Mouse (Mus musculus) central nervous system, embryonic 14 days (tissue): ENCODE measurements around the gene Ly6g6d. TPM values are rescaled to one million over a fixed set of nuclear protein-coding genes. Genes with fewer than 3 reads are reported as not detected.

Experiments
- polyA plus RNA-seq: library from polyadenylated mRNA; depleted of rRNA; stranded (reverse); fragments of >200 nt; gene quantifications from 2 replicates; pipeline ENCODE4 v1.2.3, GENCODE M21; 2012; rRNA removed

The Ly6g6d gene
- polyA plus RNA-seq, result 2.3 and 2.8 TPM in 2 replicates

GRCm38 (mm10) chr17:35077786-35078233 is at the start of gene Ly6g6d:
TSS of gene Ly6g6d (minus strand) at chr17:35078065.

DNA sequence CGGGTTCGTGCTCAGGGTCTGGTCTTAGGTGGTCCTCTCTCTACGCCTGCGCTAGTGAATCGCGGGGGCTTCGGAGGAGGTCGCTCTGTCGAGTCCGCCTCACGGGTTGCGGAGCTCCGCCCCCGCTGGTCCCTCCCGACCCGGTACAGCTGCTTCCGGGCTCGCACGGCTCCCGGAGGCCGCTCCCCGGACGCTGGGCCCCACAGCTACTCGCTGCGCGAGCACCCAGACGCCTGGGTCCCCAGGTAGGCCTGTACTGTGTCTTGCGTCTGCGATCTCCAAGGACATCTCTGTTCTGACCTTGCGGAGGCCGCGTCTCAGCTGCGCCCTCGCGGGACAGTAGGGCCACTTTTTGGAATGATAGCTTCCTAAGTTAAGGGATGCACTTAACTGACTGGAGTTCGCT is 48.3 kb upstream of the Ly6g6d start, which contains the start of gene D17H6S53E:
Gene D17H6S53E (plus strand): TSS at position 168 of the 406 bp plus-strand sequence.

GRCm38 (mm10) chr17:35121871-35122303 is 44.0 kb upstream of the Ly6g6d start, which contains the start of gene Csnk2b:
TSS of gene Csnk2b (minus strand) at chr17:35122053.

DNA sequence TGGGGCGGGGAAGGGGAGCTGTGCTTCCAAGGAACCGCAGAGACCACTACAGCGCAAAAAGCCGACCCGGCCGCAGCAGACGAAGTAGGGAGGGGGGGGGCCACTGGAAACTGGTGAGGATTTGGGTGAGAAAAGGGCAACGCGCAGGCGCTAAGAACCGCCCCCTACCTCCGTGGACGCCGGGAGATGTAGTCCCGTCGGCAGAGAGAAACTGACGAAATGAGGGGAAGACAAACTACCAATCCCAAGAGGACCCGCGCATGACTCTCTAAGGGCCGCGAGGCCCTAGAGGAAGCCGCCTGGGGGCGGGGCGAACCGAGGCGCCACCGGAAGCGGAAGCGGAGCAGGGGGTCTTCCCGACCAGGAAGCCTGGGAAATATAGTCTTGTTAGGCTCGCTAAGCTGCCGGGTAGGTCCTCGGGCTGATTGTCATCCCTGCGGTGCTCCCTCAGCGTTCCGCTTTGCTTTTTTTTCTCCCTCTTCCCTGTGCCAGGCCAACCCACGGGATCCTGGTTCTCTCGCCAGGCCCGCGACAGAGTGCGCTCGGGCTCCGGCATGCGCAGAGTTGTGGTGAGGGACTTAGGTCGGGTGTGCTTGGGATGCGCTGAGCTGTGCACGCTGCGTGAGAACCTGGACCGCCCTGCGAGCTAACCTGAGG is 43.4 kb upstream of the Ly6g6d start, which contains the start of gene Gpank1:
Gene Gpank1 (plus strand): TSS at position 313 of the 657 bp plus-strand sequence.

GRCm38 (mm10) chr17:35115046-35116019 is 37.5 kb upstream of the Ly6g6d start, which contains the start of gene Ly6g5b:
TSS of gene Ly6g5b (minus strand) at chr17:35115428.

GRCm38 (mm10) chr17:35108097-35108496 is 30.2 kb upstream of the Ly6g6d start, which contains the start of gene Ly6g5c:
TSS of gene Ly6g5c (plus strand) at chr17:35108279.

DNA sequence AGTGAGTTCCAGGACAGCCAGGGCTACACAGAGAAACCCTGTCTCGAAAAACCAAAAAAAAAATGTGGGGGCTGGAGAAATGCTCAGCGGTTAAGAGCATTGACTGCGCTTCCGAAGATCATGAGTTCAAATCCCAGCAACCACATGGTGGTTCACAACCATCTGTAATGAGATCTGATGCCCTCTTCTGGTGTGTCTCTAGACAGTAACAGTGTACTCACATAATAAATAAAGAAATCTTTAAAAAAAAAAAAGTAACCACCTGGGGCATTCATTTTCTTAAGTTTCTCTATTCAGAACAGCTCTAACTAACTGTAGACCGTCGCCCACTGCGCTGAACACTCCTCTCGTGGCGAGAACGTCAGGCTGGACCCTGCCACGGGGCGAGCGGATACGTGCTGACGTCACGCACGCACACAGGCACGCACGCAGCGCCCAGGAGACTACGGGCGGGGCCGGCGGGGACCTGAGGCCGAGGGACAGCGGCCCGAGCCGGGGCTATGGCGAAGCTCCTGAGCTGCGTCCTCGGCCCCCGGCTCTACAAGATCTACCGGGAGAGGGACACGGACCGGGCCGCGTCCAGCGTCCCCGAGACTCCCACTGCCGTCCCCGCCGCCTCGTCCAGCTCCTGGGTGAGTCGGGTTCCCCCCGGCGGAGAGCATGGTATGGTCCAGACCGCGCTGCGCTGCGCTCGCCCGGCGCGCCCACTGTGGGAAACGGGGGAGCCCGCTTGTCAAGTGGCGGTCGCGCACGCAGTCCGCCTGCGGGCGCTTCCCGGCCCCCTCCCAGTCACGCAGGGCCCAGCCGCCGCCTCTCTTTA is 11.2 kb upstream of the Ly6g6d start, which contains the start of gene Abhd16a:
Gene Abhd16a (plus strand): TSS at position 439 of the 820 bp plus-strand sequence.

GRCm38 (mm10) chr17:35085208-35085865 is 7.5 kb upstream of the Ly6g6d start, which contains the start of gene Ly6g6f:
TSS of gene Ly6g6f (minus strand) at chr17:35085610.

DNA sequence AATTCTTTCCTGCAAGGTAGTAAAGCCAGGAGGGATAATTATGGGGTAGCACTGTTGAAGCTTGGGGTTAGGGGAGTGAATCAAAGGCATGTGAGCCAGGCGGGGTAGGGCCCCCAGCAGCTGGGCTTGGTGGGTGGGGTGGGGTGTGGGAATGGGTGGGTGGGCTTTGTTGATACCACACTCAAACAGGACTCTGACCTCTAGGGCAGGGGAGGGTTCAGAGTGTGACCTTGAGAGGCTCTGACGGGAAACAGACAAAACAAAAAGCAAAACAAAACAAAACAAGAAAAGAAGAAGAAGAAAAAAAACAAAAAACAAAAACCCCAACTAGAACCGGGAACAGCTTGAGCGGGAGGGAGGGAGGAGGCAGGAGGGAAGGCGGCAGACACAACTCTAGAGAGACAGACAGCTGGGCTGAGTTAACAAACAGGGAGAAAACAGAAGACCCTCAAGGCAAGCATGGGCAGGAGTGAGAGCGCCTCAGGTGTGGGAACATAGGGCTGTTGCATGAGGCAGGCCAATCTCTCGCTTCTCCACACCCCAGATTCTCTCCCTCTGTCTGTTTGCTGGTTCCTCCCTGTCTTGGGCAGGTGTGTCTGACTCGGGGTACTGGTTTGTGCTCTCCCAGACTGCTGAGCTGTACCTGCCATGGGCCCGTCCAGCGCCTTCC is 1.2 kb downstream of the Ly6g6d start, which contains the start of gene Ly6g6e:
Gene Ly6g6e (plus strand): TSS at position 396 of the 670 bp plus-strand sequence.

GRCm38 (mm10) chr17:35066084-35066483 is 11.8 kb downstream of the Ly6g6d start, which contains the start of gene Mpig6b:
TSS of gene Mpig6b (minus strand) at chr17:35066184.

DNA sequence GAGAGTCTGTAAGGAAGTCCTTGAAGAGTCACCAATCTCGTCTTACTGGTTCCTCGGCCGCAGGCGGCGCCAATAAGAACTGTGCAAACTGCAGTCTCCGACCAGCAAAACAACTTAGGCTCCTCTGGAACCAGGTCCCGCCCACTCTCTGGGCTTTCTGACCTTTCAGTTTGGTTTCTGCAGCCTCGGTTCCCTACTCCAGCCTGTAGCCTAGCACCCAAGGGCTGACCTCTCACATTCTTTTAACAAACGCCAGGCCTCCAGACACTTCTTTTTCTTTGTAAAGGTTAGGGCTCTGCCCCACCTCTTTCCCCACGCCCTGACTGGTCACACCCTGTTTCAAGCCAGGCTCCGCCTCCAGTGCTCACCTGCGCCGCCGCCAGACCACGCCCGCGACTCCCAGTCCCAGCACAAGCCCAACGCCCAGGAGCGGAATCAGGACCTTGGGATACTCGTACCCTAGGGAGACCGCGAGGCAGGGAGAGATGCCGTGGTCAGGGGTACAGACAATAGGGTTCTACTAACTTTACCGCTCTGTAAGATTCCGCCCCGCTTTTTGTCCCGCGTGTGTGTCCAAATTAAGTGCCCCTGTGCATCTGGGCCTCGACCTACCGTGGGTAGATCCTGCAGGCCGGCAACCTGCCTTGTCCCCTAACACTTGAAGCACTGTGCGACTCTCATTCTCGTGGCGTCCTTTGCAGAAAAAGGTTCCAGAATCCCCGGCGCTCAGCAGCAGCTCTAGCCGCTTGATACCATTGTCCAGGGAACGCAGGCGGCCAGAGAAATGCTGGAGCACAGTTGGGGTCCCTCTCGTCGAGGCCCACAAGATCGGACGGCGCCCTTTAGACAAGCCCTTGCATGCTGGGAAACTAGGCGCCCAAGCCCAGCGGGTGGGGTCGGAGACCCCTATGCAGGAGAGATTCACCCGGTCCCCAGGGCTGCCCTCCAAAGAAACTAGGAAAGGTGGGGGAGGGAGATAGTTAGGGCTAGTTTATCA is 12.6 kb downstream of the Ly6g6d start, which contains the start of gene Ly6g6c:
Gene Ly6g6c (plus strand): TSS at position 438 of the 997 bp plus-strand sequence.

GRCm38 (mm10) chr17:35058911-35059892 is 18.7 kb downstream of the Ly6g6d start, which contains the start of gene Ddah2:
TSS of gene Ddah2 (plus strand) at chr17:35059035.

GRCm38 (mm10) chr17:35049561-35050016 is 28.3 kb downstream of the Ly6g6d start, which contains the start of gene Clic1:
TSS of gene Clic1 (plus strand) at chr17:35049966.

GRCm38 (mm10) chr17:35046681-35047455 is 31.0 kb downstream of the Ly6g6d start, which contains the start of gene Msh5:
TSS of gene Msh5 (minus strand) at chr17:35046745.

DNA sequence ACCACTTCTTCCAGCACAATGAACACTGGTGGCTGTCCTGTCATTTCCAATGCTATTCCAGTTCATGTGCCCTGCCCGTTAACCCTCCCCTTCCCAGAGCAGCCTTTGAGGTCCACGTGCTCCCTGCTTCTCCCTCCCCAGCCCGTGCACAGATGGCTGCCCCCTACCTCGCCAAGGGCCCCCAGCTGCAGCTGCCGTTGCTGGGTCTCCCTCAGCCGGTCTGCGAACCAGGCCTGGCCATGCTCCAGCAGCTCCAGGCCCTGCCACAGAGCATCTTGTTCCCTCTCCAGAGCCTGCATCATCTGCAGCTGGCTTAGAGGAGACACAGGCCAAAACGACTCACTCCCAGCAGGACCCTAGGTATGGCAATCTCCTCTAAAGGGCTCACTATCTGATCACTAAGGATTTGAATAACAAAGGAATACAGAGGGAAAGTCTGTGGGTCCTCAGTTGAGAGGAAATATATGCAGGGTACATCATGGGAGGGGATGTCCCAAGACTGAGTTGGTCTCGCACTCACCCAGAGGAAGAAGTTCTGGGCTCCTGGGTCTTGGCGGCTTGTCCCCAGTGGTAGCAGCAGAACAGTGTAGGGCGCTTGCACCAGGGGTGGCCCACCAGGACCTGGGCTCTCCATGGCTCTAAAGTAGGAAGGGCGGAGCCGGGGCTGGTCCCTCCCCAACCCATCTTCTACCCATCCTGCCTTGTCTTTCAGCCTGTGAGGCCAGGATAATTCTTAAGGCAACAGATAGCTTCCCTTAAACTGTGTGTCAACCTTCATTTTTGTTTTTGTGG is 50.4 kb downstream of the Ly6g6d start, which contains the start of gene Sapcd1:
Gene Sapcd1 (minus strand): TSS at position 740 of the 792 bp plus-strand sequence.

